Mouse (Mus musculus): Measurements from ENCODE around the gene Eva1b. TPM values are rescaled to one million over a fixed set of nuclear protein-coding genes. Genes with fewer than 3 reads are reported as not detected.
A peak's percentile ranks its signal among the peaks of the same experiment; 100 is the strongest.

The Eva1b gene
- total RNA-seq, 1 experiment, result 48.7 TPM

GRCm38 (mm10) chr4:126113243-126113642 lies 34.3 kb upstream of the Eva1b start:
- in situ Hi-C loops (cut with MboI; ENCODE audit: low sequenced_read_pairs in 2 of 2, unreplicated experiment in 2 of 2), result no loop called here
- Histone ChIP-seq H3K9me3 (ENCODE audit: control insufficient read depth, insufficient read depth, low read depth, low read length) (no peaks in the 10 kb centered on the region), H3K27ac (ENCODE audit: insufficient read depth, low read depth, low read length, poor library complexity, severe bottlenecking) (no peak overlapping the region), H3K4me3 (ENCODE audit: insufficient read depth in 1 of 2, low read depth in 1 of 2, low read length in 2 of 2, poor library complexity in 1 of 2, severe bottlenecking in 1 of 2) (no peak overlapping the region), H3K9ac (ENCODE audit: insufficient read depth, low read depth, low read length, poor library complexity, severe bottlenecking) (no peak overlapping the region), H3K4me1 (ENCODE audit: control insufficient read depth in 2 of 2, insufficient read depth in 2 of 2, low read length in 2 of 2, poor library complexity in 1 of 2) (peaks cover 7 to 19% of the 10 kb centered on the region in 2 experiments), H3K36me3 (ENCODE audit: control insufficient read depth, insufficient read depth, low read length, poor library complexity, severe bottlenecking) (no peaks in the 10 kb centered on the region; the same call in 1 of the 2 replicates)
- no peak for DNase-seq (ENCODE audit: low read depth, low spot score)
- TF ChIP-seq CHD2 (IDR thresholded peaks at IDR 0.05; ENCODE audit: low read depth, low read length), result no peak
- TF ChIP-seq ZNF384 (IDR thresholded peaks at IDR 0.05; ENCODE audit: low read depth, low read length), result no peak
- TF ChIP-seq ZC3H11A (IDR thresholded peaks at IDR 0.05; ENCODE audit: borderline replicate concordance, low read depth, low read length), result no peak
- no peak for TF ChIP-seq HCFC1 (IDR thresholded peaks at IDR 0.05; ENCODE audit: borderline replicate concordance, insufficient read depth, low read length)
- TF ChIP-seq MAFK (IDR thresholded peaks at IDR 0.05; ENCODE audit: insufficient read depth, low read depth, low read length), result no peak

- in situ Hi-C loops (cut with MboI; ENCODE audit: low sequenced_read_pairs in 2 of 2, unreplicated experiment in 2 of 2), result no loop called here
- peak; percentile 37 for DNase-seq (ENCODE audit: low read depth, low spot score)
- Histone ChIP-seq H3K27ac (ENCODE audit: insufficient read depth, low read depth, low read length, poor library complexity, severe bottlenecking) (no peak overlapping the region; the same call in 1 of the 2 replicates), H3K4me3 (ENCODE audit: insufficient read depth in 1 of 2, low read depth in 1 of 2, low read length in 2 of 2, poor library complexity in 1 of 2, severe bottlenecking in 1 of 2) (no peak overlapping the region), H3K9me3 (ENCODE audit: control insufficient read depth, insufficient read depth, low read depth, low read length) (no peaks in the 10 kb centered on the region), H3K4me1 (ENCODE audit: control insufficient read depth in 2 of 2, insufficient read depth in 2 of 2, low read length in 2 of 2, poor library complexity in 1 of 2) (peaks cover 4 to 14% of the 10 kb centered on the region in 2 experiments), H3K9ac (ENCODE audit: insufficient read depth, low read depth, low read length, poor library complexity, severe bottlenecking) (no peak overlapping the region), H3K36me3 (ENCODE audit: control insufficient read depth, insufficient read depth, low read length, poor library complexity, severe bottlenecking) (no peaks in the 10 kb centered on the region; the same call in 1 of the 2 replicates)
- TF ChIP-seq MAFK (IDR thresholded peaks at IDR 0.05; ENCODE audit: insufficient read depth, low read depth, low read length), result no peak
- no peak for TF ChIP-seq ZNF384 (IDR thresholded peaks at IDR 0.05; ENCODE audit: low read depth, low read length)
- TF ChIP-seq ZC3H11A (IDR thresholded peaks at IDR 0.05; ENCODE audit: borderline replicate concordance, low read depth, low read length), result no peak
- TF ChIP-seq CHD2 (IDR thresholded peaks at IDR 0.05; ENCODE audit: low read depth, low read length), result no peak
- TF ChIP-seq HCFC1 (IDR thresholded peaks at IDR 0.05; ENCODE audit: borderline replicate concordance, insufficient read depth, low read length), result no peak
Observed at GRCm38 (mm10) chr4:126113943-126114342, 33.6 kb upstream of the Eva1b start.

- Histone ChIP-seq H3K36me3 (ENCODE audit: control insufficient read depth, insufficient read depth, low read length, poor library complexity, severe bottlenecking) (no peaks in the 10 kb centered on the region; the same call in 1 of the 2 replicates), H3K9ac (ENCODE audit: insufficient read depth, low read depth, low read length, poor library complexity, severe bottlenecking) (no peak overlapping the region), H3K4me1 (ENCODE audit: control insufficient read depth in 2 of 2, insufficient read depth in 2 of 2, low read length in 2 of 2, poor library complexity in 1 of 2) (peaks cover 3 to 6% of the 10 kb centered on the region in 2 experiments; a peak in 2 of 4 replicates), H3K27ac (ENCODE audit: insufficient read depth, low read depth, low read length, poor library complexity, severe bottlenecking) (no peak overlapping the region), H3K9me3 (ENCODE audit: control insufficient read depth, insufficient read depth, low read depth, low read length) (no peaks in the 10 kb centered on the region), H3K4me3 (ENCODE audit: insufficient read depth in 1 of 2, low read depth in 1 of 2, low read length in 2 of 2, poor library complexity in 1 of 2, severe bottlenecking in 1 of 2) (no peak overlapping the region)
- in situ Hi-C loops (cut with MboI; ENCODE audit: low sequenced_read_pairs in 2 of 2, unreplicated experiment in 2 of 2), result no loop called here
- no peak for TF ChIP-seq MAFK (IDR thresholded peaks at IDR 0.05; ENCODE audit: insufficient read depth, low read depth, low read length)
- no peak for TF ChIP-seq ZC3H11A (IDR thresholded peaks at IDR 0.05; ENCODE audit: borderline replicate concordance, low read depth, low read length)
- TF ChIP-seq ZNF384 (IDR thresholded peaks at IDR 0.05; ENCODE audit: low read depth, low read length), result no peak
- TF ChIP-seq CHD2 (IDR thresholded peaks at IDR 0.05; ENCODE audit: low read depth, low read length), result no peak
- no peak for TF ChIP-seq HCFC1 (IDR thresholded peaks at IDR 0.05; ENCODE audit: borderline replicate concordance, insufficient read depth, low read length)
- no peak for DNase-seq (ENCODE audit: low read depth, low spot score)
Observed at GRCm38 (mm10) chr4:126115411-126115810, 32.1 kb upstream of the Eva1b start.

- H3K9me3 ChIP-seq (ENCODE audit: control insufficient read depth, insufficient read depth, low read depth, low read length), result no peaks in the 10 kb centered on the region
- DNase-seq (ENCODE audit: low read depth, low spot score), result no peak
- H3K4me1 ChIP-seq (ENCODE audit: control insufficient read depth in 2 of 2, insufficient read depth in 2 of 2, low read length in 2 of 2, poor library complexity in 1 of 2), result peaks cover under 1 to 3% of the 10 kb centered on the region in 2 experiments; a peak in 1 of 4 replicates
- H3K4me3 ChIP-seq (ENCODE audit: insufficient read depth in 1 of 2, low read depth in 1 of 2, low read length in 2 of 2, poor library complexity in 1 of 2, severe bottlenecking in 1 of 2), result no peak overlapping the region
- TF ChIP-seq ZNF384 (IDR thresholded peaks at IDR 0.05; ENCODE audit: low read depth, low read length) (no peak), ZC3H11A (IDR thresholded peaks at IDR 0.05; ENCODE audit: borderline replicate concordance, low read depth, low read length) (no peak), MAFK (IDR thresholded peaks at IDR 0.05; ENCODE audit: insufficient read depth, low read depth, low read length) (no peak), HCFC1 (IDR thresholded peaks at IDR 0.05; ENCODE audit: borderline replicate concordance, insufficient read depth, low read length) (no peak), CHD2 (IDR thresholded peaks at IDR 0.05; ENCODE audit: low read depth, low read length) (no peak)
- in situ Hi-C loops (cut with MboI; ENCODE audit: low sequenced_read_pairs in 2 of 2, unreplicated experiment in 2 of 2), result no loop called here
- no peak overlapping the region for H3K9ac ChIP-seq (ENCODE audit: insufficient read depth, low read depth, low read length, poor library complexity, severe bottlenecking)
- no peak overlapping the region for H3K27ac ChIP-seq (ENCODE audit: insufficient read depth, low read depth, low read length, poor library complexity, severe bottlenecking)
- H3K36me3 ChIP-seq (ENCODE audit: control insufficient read depth, insufficient read depth, low read length, poor library complexity, severe bottlenecking), result no peaks in the 10 kb centered on the region; the same call in 1 of the 2 replicates
Observed at GRCm38 (mm10) chr4:126115871-126116521, 31.5 kb upstream of the Eva1b start.
